Mouse (Mus musculus): Measurements from ENCODE around the gene Pyy. TPM values are rescaled to one million over a fixed set of nuclear protein-coding genes. Genes with fewer than 3 reads are reported as not detected.
A peak's percentile ranks its signal among the peaks of the same experiment; 100 is the strongest.

Pyy gene
- polyA plus RNA-seq, 1 experiment from 2014 or later = 5.2 TPM

- 53% methylated on average over 7 of the region's 7 CpGs for WGBS
- ATAC-seq (ENCODE audit: insufficient number of reproducible peaks, insufficient read depth, low FRiP score, low read depth) = no peak
- H3K4me1 ChIP-seq (ENCODE audit: control insufficient read depth, insufficient read depth, low read length) = peaks cover 14% of the 10 kb centered on the region; the same call in 1 of the 2 replicates
- no peak overlapping the region for H3K27ac ChIP-seq (ENCODE audit: low read length)
- no peaks in the 10 kb centered on the region for H3K9me3 ChIP-seq (ENCODE audit: control insufficient read depth, low read depth, low read length)
- H3K27me3 ChIP-seq (ENCODE audit: control insufficient read depth, insufficient read depth, low read length) = peaks cover 28% of the 10 kb centered on the region
- no peaks in the 10 kb centered on the region for H3K36me3 ChIP-seq (ENCODE audit: control insufficient read depth, insufficient read depth, low read length)
- no peak overlapping the region for H3K4me3 ChIP-seq (ENCODE audit: low read depth, low read length)
- H3K9ac ChIP-seq (replicated peaks; ENCODE audit: low read depth, low read length) = no peak overlapping the region
- H3K4me2 ChIP-seq (replicated peaks; ENCODE audit: low read depth, low read length) = no peak overlapping the region
Measured at GRCm38 (mm10) chr11:102142355-102142754, 34.7 kb upstream of the Pyy start.

GRCm38 (mm10) chr11:102140508-102140907 lies 32.9 kb upstream of the Pyy start:
- ATAC-seq (ENCODE audit: insufficient number of reproducible peaks, insufficient read depth, low FRiP score, low read depth) = no peak
- WGBS = 3% methylated on average over 5 of the region's 5 CpGs

GRCm38 (mm10) chr11:102138447-102138740 lies 30.8 kb upstream of the Pyy start:
- H3K9me3 ChIP-seq (ENCODE audit: control insufficient read depth, low read depth, low read length) = no peaks in the 10 kb centered on the region
- no peaks in the 10 kb centered on the region for H3K27me3 ChIP-seq (ENCODE audit: control insufficient read depth, insufficient read depth, low read length)
- H3K4me1 ChIP-seq (ENCODE audit: control insufficient read depth, insufficient read depth, low read length) = no peaks in the 10 kb centered on the region
- no peak overlapping the region for H3K9ac ChIP-seq (replicated peaks; ENCODE audit: low read depth, low read length)
- peak overlapping the region; percentile 41 for H3K4me2 ChIP-seq (replicated peaks; ENCODE audit: low read depth, low read length)
- H3K27ac ChIP-seq (ENCODE audit: low read length) = no peak overlapping the region
- WGBS = under 1% methylated on average over 18 of the region's 18 CpGs
- no peaks in the 10 kb centered on the region for H3K36me3 ChIP-seq (ENCODE audit: control insufficient read depth, insufficient read depth, low read length)
- ATAC-seq (ENCODE audit: insufficient number of reproducible peaks, insufficient read depth, low FRiP score, low read depth) = peak; percentile 38; the same call in 1 of the 2 replicates
- H3K4me3 ChIP-seq (ENCODE audit: low read depth, low read length) = peak overlapping the region; percentile 14; the same call in 1 of the 2 replicates

More at GRCm38 (mm10) chr11:102140508-102140907, 32.9 kb upstream of the Pyy start:
- Histone ChIP-seq H3K4me1 (ENCODE audit: control insufficient read depth, insufficient read depth, low read length) (peaks cover 6% of the 10 kb centered on the region; the same call in 1 of the 2 replicates), H3K4me2 (replicated peaks; ENCODE audit: low read depth, low read length) (no peak overlapping the region), H3K27ac (ENCODE audit: low read length) (no peak overlapping the region), H3K9ac (replicated peaks; ENCODE audit: low read depth, low read length) (no peak overlapping the region), H3K36me3 (ENCODE audit: control insufficient read depth, insufficient read depth, low read length) (no peaks in the 10 kb centered on the region), H3K9me3 (ENCODE audit: control insufficient read depth, low read depth, low read length) (no peaks in the 10 kb centered on the region), H3K4me3 (ENCODE audit: low read depth, low read length) (no peak overlapping the region), H3K27me3 (ENCODE audit: control insufficient read depth, insufficient read depth, low read length) (peaks cover 9% of the 10 kb centered on the region)

- ATAC-seq (ENCODE audit: insufficient number of reproducible peaks, insufficient read depth, low FRiP score, low read depth) = 0 out of 2 replicates have a peak, but pooled peaks have one; percentile 20
- H3K36me3 ChIP-seq (ENCODE audit: control insufficient read depth, insufficient read depth, low read length) = no peaks in the 10 kb centered on the region
- no peak overlapping the region for H3K27ac ChIP-seq (ENCODE audit: low read length)
- 43% methylated on average over 13 of the region's 13 CpGs for WGBS
- H3K4me1 ChIP-seq (ENCODE audit: control insufficient read depth, insufficient read depth, low read length) = no peaks in the 10 kb centered on the region
- H3K4me3 ChIP-seq (ENCODE audit: low read depth, low read length) = peak overlapping the region; percentile 14; the same call in 1 of the 2 replicates
- H3K9me3 ChIP-seq (ENCODE audit: control insufficient read depth, low read depth, low read length) = no peaks in the 10 kb centered on the region
- H3K27me3 ChIP-seq (ENCODE audit: control insufficient read depth, insufficient read depth, low read length) = no peaks in the 10 kb centered on the region
- H3K9ac ChIP-seq (replicated peaks; ENCODE audit: low read depth, low read length) = no peak overlapping the region
- H3K4me2 ChIP-seq (replicated peaks; ENCODE audit: low read depth, low read length) = peak overlapping the region; percentile 41
Measured at GRCm38 (mm10) chr11:102137625-102138446, 30.2 kb upstream of the Pyy start.

- no peak for ATAC-seq (ENCODE audit: insufficient number of reproducible peaks, insufficient read depth, low FRiP score, low read depth)
Measured at GRCm38 (mm10) chr11:102134516-102134915, 26.9 kb upstream of the Pyy start.

GRCm38 (mm10) chr11:102117386-102117785 lies 9.8 kb upstream of the Pyy start:
- no peak overlapping the region for H3K9ac ChIP-seq (replicated peaks; ENCODE audit: low read depth, low read length)
- no peaks in the 10 kb centered on the region for H3K27me3 ChIP-seq (ENCODE audit: control insufficient read depth, insufficient read depth, low read length)
- WGBS = 67% methylated on average over 6 of the region's 6 CpGs
- H3K4me1 ChIP-seq (ENCODE audit: control insufficient read depth, insufficient read depth, low read length) = no peaks in the 10 kb centered on the region
- H3K36me3 ChIP-seq (ENCODE audit: control insufficient read depth, insufficient read depth, low read length) = no peaks in the 10 kb centered on the region
- ATAC-seq (ENCODE audit: insufficient number of reproducible peaks, insufficient read depth, low FRiP score, low read depth) = no peak
- H3K9me3 ChIP-seq (ENCODE audit: control insufficient read depth, low read depth, low read length) = no peaks in the 10 kb centered on the region
- H3K27ac ChIP-seq (ENCODE audit: low read length) = no peak overlapping the region
- no peak overlapping the region for H3K4me3 ChIP-seq (ENCODE audit: low read depth, low read length)
- H3K4me2 ChIP-seq (replicated peaks; ENCODE audit: low read depth, low read length) = no peak overlapping the region

More at GRCm38 (mm10) chr11:102134516-102134915, 26.9 kb upstream of the Pyy start:
- Histone ChIP-seq H3K4me3 (ENCODE audit: low read depth, low read length) (no peak overlapping the region), H3K36me3 (ENCODE audit: control insufficient read depth, insufficient read depth, low read length) (no peaks in the 10 kb centered on the region), H3K27me3 (ENCODE audit: control insufficient read depth, insufficient read depth, low read length) (no peaks in the 10 kb centered on the region), H3K9ac (replicated peaks; ENCODE audit: low read depth, low read length) (no peak overlapping the region), H3K9me3 (ENCODE audit: control insufficient read depth, low read depth, low read length) (no peaks in the 10 kb centered on the region), H3K27ac (ENCODE audit: low read length) (no peak overlapping the region), H3K4me1 (ENCODE audit: control insufficient read depth, insufficient read depth, low read length) (no peaks in the 10 kb centered on the region), H3K4me2 (replicated peaks; ENCODE audit: low read depth, low read length) (no peak overlapping the region)
- WGBS = 36% methylated on average over 4 of the region's 4 CpGs

GRCm38 (mm10) chr11:102116241-102116640 lies 8.6 kb upstream of the Pyy start:
- Histone ChIP-seq H3K4me1 (ENCODE audit: control insufficient read depth, insufficient read depth, low read length) (no peaks in the 10 kb centered on the region), H3K9me3 (ENCODE audit: control insufficient read depth, low read depth, low read length) (no peaks in the 10 kb centered on the region), H3K4me2 (replicated peaks; ENCODE audit: low read depth, low read length) (no peak overlapping the region), H3K4me3 (ENCODE audit: low read depth, low read length) (no peak overlapping the region), H3K27me3 (ENCODE audit: control insufficient read depth, insufficient read depth, low read length) (no peaks in the 10 kb centered on the region), H3K27ac (ENCODE audit: low read length) (no peak overlapping the region), H3K36me3 (ENCODE audit: control insufficient read depth, insufficient read depth, low read length) (no peaks in the 10 kb centered on the region), H3K9ac (replicated peaks; ENCODE audit: low read depth, low read length) (no peak overlapping the region)
- WGBS = 43% methylated on average over 8 of the region's 8 CpGs
- no peak for ATAC-seq (ENCODE audit: insufficient number of reproducible peaks, insufficient read depth, low FRiP score, low read depth)

GRCm38 (mm10) chr11:102111576-102111975 lies 3.9 kb upstream of the Pyy start:
- Histone ChIP-seq H3K36me3 (ENCODE audit: control insufficient read depth, insufficient read depth, low read length) (no peaks in the 10 kb centered on the region), H3K27ac (ENCODE audit: low read length) (no peak overlapping the region), H3K9me3 (ENCODE audit: control insufficient read depth, low read depth, low read length) (no peaks in the 10 kb centered on the region), H3K4me2 (replicated peaks; ENCODE audit: low read depth, low read length) (no peak overlapping the region), H3K4me1 (ENCODE audit: control insufficient read depth, insufficient read depth, low read length) (no peaks in the 10 kb centered on the region), H3K9ac (replicated peaks; ENCODE audit: low read depth, low read length) (no peak overlapping the region), H3K27me3 (ENCODE audit: control insufficient read depth, insufficient read depth, low read length) (peaks cover 16% of the 10 kb centered on the region), H3K4me3 (ENCODE audit: low read depth, low read length) (no peak overlapping the region)
- WGBS = 69% methylated on average over 5 of the region's 5 CpGs
- no peak for ATAC-seq (ENCODE audit: insufficient number of reproducible peaks, insufficient read depth, low FRiP score, low read depth)

Data from stomach, embryonic 14.5 days (tissue).